Mouse (Mus musculus) lung, adult 2 months (tissue): Measurements from ENCODE around the gene Lrg1.

Experiments used
- CTCF ChIP-seq: fragments of 200-500 bp; IDR thresholded peaks from 2 replicates; pipeline ENCODE4 v1.5.1; 2011; ENCODE audit warnings: mild to moderate bottlenecking, low read length, control low read depth; ENCODE audit not compliant: insufficient read depth
- POLR2A ChIP-seq: fragments of 200-500 bp; IDR thresholded peaks from 2 replicates; pipeline ENCODE4 v1.6.1; 2011; ENCODE audit warnings: low read depth, mild to moderate bottlenecking, control low read depth, low read length, borderline replicate concordance; ENCODE audit errors: extremely low read depth

DNA sequence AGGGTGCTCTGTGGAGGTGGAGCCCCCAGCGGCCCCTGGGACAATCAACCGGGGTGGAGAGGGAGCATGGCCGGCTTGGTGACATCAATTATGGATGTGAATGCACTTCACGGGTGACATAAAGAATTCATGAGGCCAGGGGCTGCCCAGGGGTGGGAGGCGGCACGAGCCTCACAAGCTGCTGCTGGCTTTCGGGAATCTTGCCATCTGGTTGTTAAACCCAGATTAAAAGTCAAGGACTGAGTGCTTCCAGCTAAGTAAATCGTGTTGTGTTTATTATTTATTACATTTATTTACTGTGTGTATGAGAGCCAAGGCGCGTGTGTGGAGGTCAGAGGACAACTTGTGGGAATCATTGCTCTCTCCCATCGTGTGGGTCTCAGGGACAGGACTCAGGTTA is 43.9 kb upstream of the Lrg1 start:
- TF ChIP-seq POLR2A, result no peak
- no peak for TF ChIP-seq CTCF
